In genomic region chr8:122428163-122428562, GRCm38 (mm10) we compare ENCODE assay signal across 29 mouse cellular contexts. TPM values are rescaled to one million over a fixed set of nuclear protein-coding genes. Genes with fewer than 3 reads are reported as not detected.
"Had no signal": no experiment of that assay in that cellular context is flagged by ENCODE, and none has a peak within 500 bp of the region (broad histone marks: within the 10 kb centered on the region; RNA-seq: fewer than 3 reads in every experiment).

No protein-coding gene starts in this region.

- ATAC-seq: intestine, embryonic 15.5 days; lung, postnatal 0 days; midbrain, embryonic 15.5 days had no signal

- DNase-seq: kidney, adult 11 months; kidney, adult 8-10 months; kidney, postnatal 10 days; kidney, postnatal 36 days; liver; liver, embryonic 13.5 days; lung, embryonic 14.5 days; lung, postnatal 4 days; right cerebral cortex, adult 18-20 months; right cerebral cortex, postnatal 14 days; right cerebral cortex, postnatal 4 days; thymus, adult 2 months; thymus, postnatal 14 days; thymus, postnatal 4 days had no signal

RNA-seq across cellular contexts. Expression of gene Il17c, which starts 6.3 kb away (rescaled TPM):
- total RNA-seq: layer of hippocampus, adult 8-10 months; layer of hippocampus, postnatal 10 days; left cerebral cortex, adult 18-20 months; left cerebral cortex, postnatal 25 days; megakaryocyte, adult 5-6 weeks had no signal
- polyA plus RNA-seq: intestine, embryonic 15.5 days; kidney, embryonic 15.5 days; limb, embryonic 13.5 days; liver, embryonic 13.5 days; liver, embryonic 16.5 days; lung, embryonic 14.5 days; lung, postnatal 0 days; midbrain, embryonic 12.5 days; midbrain, embryonic 15.5 days; neural tube, embryonic 12.5 days; neural tube, embryonic 15.5 days had no signal

RNA-seq across cellular contexts. Expression of gene Snai3, which starts 32.4 kb away (rescaled TPM):
- total RNA-seq: layer of hippocampus, adult 8-10 months; layer of hippocampus, postnatal 10 days had no signal
- polyA plus RNA-seq: limb, embryonic 10.5 days; midbrain, embryonic 12.5 days; midbrain, embryonic 15.5 days; neural tube, embryonic 12.5 days had no signal
